ENCODE assay signal across 20 mouse cellular contexts in genomic region chr19:41197606-41198005, GRCm38 (mm10). TPM values are rescaled to one million over a fixed set of nuclear protein-coding genes. Genes with fewer than 3 reads are reported as not detected.
DNase-seq lines count a peak whose midpoint lies in the region; ATAC-seq and TF ChIP-seq lines count a peak whose summit lies in the region.
"Had no signal": no experiment of that assay in that cellular context is flagged by ENCODE, and none has a peak within 500 bp of the region (broad histone marks: within the 10 kb centered on the region; RNA-seq: fewer than 3 reads in every experiment).

No protein-coding gene starts in this region.

- no peak overlapping the region for H3K9ac ChIP-seq in hindbrain, embryonic 16.5 days (ENCODE audit: low read depth, low read length)
- H3K9ac ChIP-seq in hindbrain, embryonic 11.5 days (ENCODE audit: low read depth, low read length) = no peak overlapping the region
- H3K9ac ChIP-seq: embryonic facial prominence, embryonic 13.5 days; heart, embryonic 12.5 days; hindbrain, embryonic 12.5 days; neural tube, embryonic 13.5 days had no signal

- no peak overlapping the region for H3K27ac ChIP-seq in hindbrain, embryonic 16.5 days (ENCODE audit: low read depth, low read length)
- no peak overlapping the region for H3K27ac ChIP-seq in hindbrain, embryonic 11.5 days (ENCODE audit: low read depth, low read length)
- H3K27ac ChIP-seq in layer of hippocampus, adult 2 months = peak overlapping the region; percentile 72
- H3K27ac ChIP-seq: embryonic facial prominence, embryonic 13.5 days; hindbrain, embryonic 12.5 days; neural tube, embryonic 13.5 days had no signal

- H3K9me3 ChIP-seq in hindbrain, embryonic 16.5 days (ENCODE audit: control insufficient read depth, low read length) = no peaks in the 10 kb centered on the region
- H3K9me3 ChIP-seq in hindbrain, embryonic 11.5 days (ENCODE audit: control insufficient read depth, low read length) = no peaks in the 10 kb centered on the region
- H3K9me3 ChIP-seq: embryonic facial prominence, embryonic 13.5 days; heart, embryonic 12.5 days; hindbrain, embryonic 12.5 days; neural tube, embryonic 13.5 days had no signal

- 0 out of 2 replicates have a peak, but pooled peaks have one; percentile 20 for ATAC-seq in hindbrain, embryonic 16.5 days
- no peak for ATAC-seq in hindbrain, embryonic 11.5 days (ENCODE audit: low FRiP score)
- ATAC-seq: midbrain, embryonic 16.5 days had no signal

- 85% methylated on average over 12 of the region's 12 CpGs for WGBS in hindbrain, embryonic 16.5 days
- WGBS in hindbrain, embryonic 11.5 days = 88% methylated on average over 12 of the region's 12 CpGs

- H3K4me3 ChIP-seq in hindbrain, embryonic 16.5 days (ENCODE audit: low read length) = no peak overlapping the region
- no peak overlapping the region for H3K4me3 ChIP-seq in hindbrain, embryonic 11.5 days (ENCODE audit: low read depth, low read length)
- no peak overlapping the region for H3K4me3 ChIP-seq in layer of hippocampus, adult 2 months
- H3K4me3 ChIP-seq: embryonic facial prominence, embryonic 13.5 days; heart, embryonic 12.5 days; hindbrain, embryonic 12.5 days; neural tube, embryonic 13.5 days had no signal

- H3K36me3 ChIP-seq in hindbrain, embryonic 16.5 days (ENCODE audit: control insufficient read depth, insufficient read depth, low read length) = no peaks in the 10 kb centered on the region
- H3K36me3 ChIP-seq in hindbrain, embryonic 11.5 days (ENCODE audit: control insufficient read depth, insufficient read depth, low read length) = no peaks in the 10 kb centered on the region
- H3K36me3 ChIP-seq: embryonic facial prominence, embryonic 13.5 days; heart, embryonic 12.5 days; hindbrain, embryonic 12.5 days; neural tube, embryonic 13.5 days had no signal

- no peak overlapping the region for H3K4me2 ChIP-seq in hindbrain, embryonic 16.5 days (ENCODE audit: low read length)
- H3K4me2 ChIP-seq in hindbrain, embryonic 11.5 days (replicated peaks; ENCODE audit: low read depth, low read length) = no peak overlapping the region
- H3K4me2 ChIP-seq: embryonic facial prominence, embryonic 13.5 days; heart, embryonic 12.5 days; hindbrain, embryonic 12.5 days; neural tube, embryonic 13.5 days had no signal

- intact Hi-C loops in left cerebral cortex, postnatal 25 days (cut with DNase I) = no loop called here

- H3K27me3 ChIP-seq in hindbrain, embryonic 16.5 days (replicated peaks; ENCODE audit: control insufficient read depth, insufficient read depth, low read length) = no peaks in the 10 kb centered on the region
- 0 out of 2 replicates have a peak, but pooled peaks cover 3% of the 10 kb centered on the region for H3K27me3 ChIP-seq in hindbrain, embryonic 11.5 days (ENCODE audit: control insufficient read depth, insufficient read depth, low read length)
- H3K27me3 ChIP-seq: hindbrain, embryonic 12.5 days; neural tube, embryonic 13.5 days had no signal

- no peaks in the 10 kb centered on the region for H3K4me1 ChIP-seq in hindbrain, embryonic 16.5 days (ENCODE audit: control insufficient read depth, insufficient read depth, low read depth, low read length)
- H3K4me1 ChIP-seq in hindbrain, embryonic 11.5 days (replicated peaks; ENCODE audit: control insufficient read depth, insufficient read depth, low read length) = no peaks in the 10 kb centered on the region
- H3K4me1 ChIP-seq: embryonic facial prominence, embryonic 13.5 days; heart, embryonic 12.5 days; hindbrain, embryonic 12.5 days had no signal

- DNase-seq in hindbrain, embryonic 11.5 days (ENCODE audit: low spot score) = no peak
- peak; percentile 30 for DNase-seq in brain, embryonic 18.5 days (ENCODE audit: low read depth, low spot score)
- peak; percentile 59 to 86 for DNase-seq in layer of hippocampus, adult 2 months (ENCODE audit: low spot score in 2 of 2)
- DNase-seq in left cerebral cortex, postnatal 25 days (ENCODE audit: low spot score in 2 of 2) = peak; percentile 64 to 81
- DNase-seq in kidney, postnatal 10 days = no peak
- DNase-seq in adrenal gland, postnatal 4 days (ENCODE audit: low spot score in 2 of 2) = no peak
- DNase-seq in ovary, adult 18-20 months (ENCODE audit: low spot score) = no peak
- DNase-seq: cerebellum, postnatal 25 days; gastrocnemius, postnatal 14 days; kidney, adult 18-20 months; thymus, postnatal 4 days had no signal

- no peak for TF ChIP-seq CTCF in layer of hippocampus, adult 2 months (conservative IDR thresholded peaks at IDR 0.05)

RNA-seq across cellular contexts. Expression of gene Tll2, which starts 9.0 kb away (rescaled TPM):
- 0.91 and 1.1 TPM in 2 replicates for polyA plus RNA-seq in hindbrain, embryonic 16.5 days (2015; fragmentation: Nextera tagmentation; extraction: Ambion mirVana)
- polyA plus RNA-seq in hindbrain, embryonic 11.5 days (2014; fragmentation: Nextera tagmentation; extraction: Ambion mirVana) = 0.63 and 0.76 TPM in 2 replicates
- total RNA-seq in layer of hippocampus, adult 2 months (2021) = under 1 TPM; 0.61 to 0.69 TPM
- total RNA-seq in left cerebral cortex, postnatal 25 days (2021) = 1 to 10 TPM; 1.0 to 1.6 TPM
- total RNA-seq in adrenal gland, postnatal 4 days (2021) = under 1 TPM; 0.11 to 0.53 TPM
- total RNA-seq: liver, adult 2 months; MEL had no signal
- polyA plus RNA-seq: liver, adult 2 months; lung, embryonic 16.5 days had no signal

Comparison
In these comparisons a context has a peak if more than half of its experiments do, and no peak if none do; other contexts are left out.
1. DNase-seq: peak in brain, embryonic 18.5 days (single experiment), layer of hippocampus, adult 2 months (2 of 2) and left cerebral cortex, postnatal 25 days (2 of 2); none in hindbrain, embryonic 11.5 days (single experiment), kidney, postnatal 10 days (single experiment), adrenal gland, postnatal 4 days (0 of 2) and ovary, adult 18-20 months (single experiment).